Mouse (Mus musculus) hindbrain, embryonic 14.5 days (tissue): ENCODE results near the gene RPS10-NUDT3. TPM values are rescaled to one million over a fixed set of nuclear protein-coding genes. Genes with fewer than 3 reads are reported as not detected.

Source experiments
- ATAC-seq: fragments of 200-750 bp; cut with Nextera tagmentation; 2 replicates; pipeline ENCODE4 v1.8.0; 2017; ENCODE audit warnings: moderate number of reproducible peaks, mild to moderate bottlenecking, moderate TSS enrichment, moderate library complexity; ENCODE audit not compliant: low FRiP score
- DNase-seq: peaks from one replicate; pipeline ENCODE4 v3.0.0-alpha.2; 2015; ENCODE audit warnings: low spot score
- H3K27ac ChIP-seq: fragments of 300-500 bp; sonication (generic); 2 replicates; pipeline ENCODE4 v1.5.1; 2014; ENCODE audit warnings: mild to moderate bottlenecking, moderate library complexity
- H3K27me3 ChIP-seq: fragments of 300-500 bp; sonication (generic); 2 replicates; pipeline ENCODE4 v1.6.1; 2014; ENCODE audit warnings: mild to moderate bottlenecking, low read length, mixed read lengths; ENCODE audit not compliant: control insufficient read depth, insufficient read depth
- H3K36me3 ChIP-seq: fragments of 300-500 bp; sonication (generic); replicated peaks from 2 replicates; pipeline ENCODE4 v1.6.1; 2014; ENCODE audit not compliant: control insufficient read depth, insufficient read depth
- H3K4me1 ChIP-seq: fragments of 300-500 bp; sonication (generic); replicated peaks from 2 replicates; pipeline ENCODE4 v1.6.1; 2014; ENCODE audit warnings: antibody characterized with exemption, low read length, mixed read lengths; ENCODE audit not compliant: control insufficient read depth, insufficient read depth
- H3K4me2 ChIP-seq: fragments of 300-500 bp; sonication (generic); replicated peaks from 2 replicates; pipeline ENCODE4 v1.6.1; 2014; ENCODE audit warnings: mild to moderate bottlenecking, moderate library complexity
- H3K4me3 ChIP-seq: fragments of 300-500 bp; sonication (generic); replicated peaks from 2 replicates; pipeline ENCODE4 v1.5.1; 2014; ENCODE audit warnings: mild to moderate bottlenecking, low read length
- H3K9ac ChIP-seq: fragments of 300-500 bp; sonication (generic); 2 replicates; pipeline ENCODE4 v1.6.1; 2014
- H3K9me3 ChIP-seq: fragments of 300-500 bp; sonication (generic); 2 replicates; pipeline ENCODE4 v1.6.1; 2016; ENCODE audit warnings: low read length; ENCODE audit not compliant: control insufficient read depth
- WGBS: fragments of 180-500 bp; shearing (Covaris S2); extraction: QIAGEN DNeasy Blood & Tissue Kit; methylation state at CpG from one replicate; pipeline ENCODE4 v1.1.7; 2014; 5-methylcytosine and 5-hydroxymethylcytosine counted together
- polyA plus RNA-seq: library from polyadenylated mRNA; unstranded; fragments of >200 nt; fragmentation: Nextera tagmentation; extraction: Ambion mirVana; gene quantifications from 2 replicates; pipeline ENCODE4 v1.2.1, GENCODE M21; 2014

The RPS10-NUDT3 gene
- polyA plus RNA-seq, 1 experiment from 2014 or later, result not detected

DNA sequence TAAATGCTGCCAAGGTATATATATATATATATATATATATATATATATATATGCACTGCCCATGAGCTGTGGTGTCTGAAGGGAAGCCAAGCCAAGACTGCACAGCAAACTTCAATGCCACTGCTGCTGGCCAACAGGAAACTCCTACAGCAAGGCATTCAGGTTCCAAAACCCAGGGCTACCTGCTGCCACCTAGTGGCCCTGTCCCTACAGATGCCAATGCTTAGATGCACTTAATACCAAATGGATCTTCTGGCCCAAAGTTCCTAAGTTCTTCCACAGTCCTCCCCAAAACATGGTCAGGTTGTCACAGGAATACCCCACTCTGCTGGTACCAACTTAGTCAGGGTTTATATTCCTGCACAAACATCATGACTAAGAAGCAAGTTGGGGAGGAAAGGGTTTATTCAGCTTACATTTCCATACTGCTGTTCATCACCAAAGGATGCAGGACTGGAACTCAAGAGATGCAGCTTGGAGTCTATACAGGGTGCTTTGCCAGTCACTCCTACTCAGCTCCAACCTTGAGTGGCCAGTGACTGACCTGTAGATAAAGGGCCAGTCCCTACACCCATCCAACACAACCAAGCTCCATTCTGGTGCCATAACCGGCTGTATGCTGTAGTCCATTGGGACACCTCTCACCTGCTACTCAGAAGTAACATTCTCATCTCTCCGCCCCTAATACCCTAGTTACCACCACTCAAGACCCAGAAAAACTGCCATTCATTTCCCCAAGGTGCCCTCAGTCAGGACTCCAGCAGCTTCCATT lies 5.6 kb downstream of the RPS10-NUDT3 start:
- H3K9me3 ChIP-seq, result no peaks in the 10 kb centered on the region
- H3K27me3 ChIP-seq, result no peaks in the 10 kb centered on the region
- WGBS, result 61% methylated on average over 2 of the region's 2 CpGs
- DNase-seq, result peak; percentile 86
- ATAC-seq, result no peak
- no peak overlapping the region for H3K27ac ChIP-seq
- H3K4me3 ChIP-seq, result no peak overlapping the region
- H3K36me3 ChIP-seq, result peaks cover 47% of the 10 kb centered on the region
- no peak overlapping the region for H3K4me2 ChIP-seq
- H3K9ac ChIP-seq, result no peak overlapping the region
- peaks cover 11% of the 10 kb centered on the region; the same call in 1 of the 2 replicates for H3K4me1 ChIP-seq

DNA sequence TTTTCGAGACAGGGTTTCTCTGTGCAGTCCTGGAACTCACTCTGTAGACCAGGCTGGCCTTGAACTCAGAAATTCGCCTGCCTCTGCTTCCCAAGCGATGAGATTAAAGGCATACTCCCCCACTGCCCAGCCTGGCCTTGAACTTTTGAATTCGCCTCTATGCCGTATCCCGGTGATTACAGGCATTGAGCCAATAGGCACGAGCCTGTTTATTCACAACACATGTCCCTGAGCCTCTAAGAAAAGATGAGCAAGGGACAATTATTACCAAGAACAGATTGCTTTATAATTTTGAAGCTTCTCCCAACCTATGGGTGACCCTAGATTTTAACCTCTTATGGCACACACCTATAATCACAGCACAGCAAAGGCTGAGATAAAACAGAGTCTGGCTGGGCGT lies 6.6 kb downstream of the RPS10-NUDT3 start:
- WGBS, result 91% methylated on average over 8 of the region's 8 CpGs
- Histone ChIP-seq H3K9me3 (no peaks in the 10 kb centered on the region), H3K9ac (no peak overlapping the region), H3K4me3 (no peak overlapping the region), H3K4me2 (no peak overlapping the region), H3K27me3 (no peaks in the 10 kb centered on the region), H3K27ac (no peak overlapping the region), H3K4me1 (peaks cover 6% of the 10 kb centered on the region; the same call in 1 of the 2 replicates), H3K36me3 (peaks cover 40% of the 10 kb centered on the region)
- DNase-seq (no peak), ATAC-seq (no peak)

DNA sequence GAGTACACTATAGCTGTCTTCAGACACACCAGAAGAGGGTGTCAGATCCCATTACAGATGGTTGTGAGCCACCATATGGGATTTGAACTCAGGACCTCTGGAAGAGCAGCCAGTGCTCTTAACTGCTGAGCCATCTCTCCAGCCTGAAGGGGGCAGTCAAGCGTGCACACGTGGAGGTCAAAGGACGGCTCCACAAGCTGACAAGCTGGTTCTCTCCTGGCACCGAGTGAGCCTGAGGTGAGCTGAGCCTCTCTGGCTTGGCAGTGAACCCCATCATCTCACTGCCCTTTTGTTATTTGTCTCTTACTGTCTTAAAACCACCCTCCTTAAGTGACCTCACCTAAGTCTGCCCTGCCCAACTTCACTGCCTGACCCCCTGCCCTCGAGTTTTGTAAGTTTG lies 7.6 kb downstream of the RPS10-NUDT3 start:
- no peaks in the 10 kb centered on the region for H3K9me3 ChIP-seq
- no peak for DNase-seq
- H3K4me2 ChIP-seq, result no peak overlapping the region
- H3K4me3 ChIP-seq, result no peak overlapping the region
- H3K36me3 ChIP-seq, result peaks cover 30% of the 10 kb centered on the region
- H3K27ac ChIP-seq, result 0 out of 2 replicates have a peak overlapping the region, but pooled peaks have one; percentile 62
- H3K9ac ChIP-seq, result no peak overlapping the region
- no peaks in the 10 kb centered on the region for H3K27me3 ChIP-seq
- peaks cover 6% of the 10 kb centered on the region; the same call in 1 of the 2 replicates for H3K4me1 ChIP-seq
- no peak for ATAC-seq
- WGBS, result 46% methylated on average over 5 of the region's 5 CpGs

DNA sequence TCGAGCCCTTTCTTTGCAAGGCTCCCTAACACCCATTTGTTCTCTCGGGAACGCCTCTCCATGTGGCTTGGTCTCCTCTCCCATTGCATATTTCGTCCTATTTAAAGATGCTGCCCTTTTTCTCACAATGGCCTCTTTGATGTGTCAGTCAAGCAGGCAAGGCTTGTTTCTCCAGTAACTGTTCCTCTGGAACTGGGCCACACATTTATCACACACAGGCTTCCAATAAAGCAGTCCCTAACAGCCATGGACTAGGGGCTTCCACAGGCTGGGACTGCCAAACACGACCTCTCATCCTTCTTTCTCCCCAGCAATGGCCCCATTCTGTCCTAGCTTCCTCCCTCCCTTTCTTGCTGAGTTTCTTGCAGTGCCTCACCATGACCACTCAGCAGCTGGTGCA lies 8.3 kb downstream of the RPS10-NUDT3 start:
- 11% methylated on average over 5 of the region's 5 CpGs for WGBS
- Histone ChIP-seq H3K27ac (peak overlapping the region; percentile 62; the same call in 1 of the 2 replicates), H3K9me3 (no peaks in the 10 kb centered on the region), H3K4me3 (no peak overlapping the region), H3K9ac (no peak overlapping the region; the same call in 1 of the 2 replicates), H3K36me3 (peaks cover 23% of the 10 kb centered on the region), H3K27me3 (no peaks in the 10 kb centered on the region), H3K4me2 (no peak overlapping the region), H3K4me1 (peaks cover 6% of the 10 kb centered on the region; the same call in 1 of the 2 replicates)
- ATAC-seq (peak; percentile 46; the same call in 1 of the 2 replicates), DNase-seq (peak; percentile 53)

- H3K36me3 ChIP-seq, result peaks cover 12% of the 10 kb centered on the region
- peaks cover 13% of the 10 kb centered on the region for H3K4me1 ChIP-seq
- ATAC-seq (no peak), DNase-seq (no peak)
- H3K27me3 ChIP-seq, result no peaks in the 10 kb centered on the region
- H3K4me2 ChIP-seq, result no peak overlapping the region
- 40% methylated on average over 7 of the region's 7 CpGs for WGBS
- no peak overlapping the region for H3K9ac ChIP-seq
- no peaks in the 10 kb centered on the region for H3K9me3 ChIP-seq
- H3K4me3 ChIP-seq, result no peak overlapping the region
- no peak overlapping the region for H3K27ac ChIP-seq
These were observed 9.4 kb downstream of the RPS10-NUDT3 start for GRCm38 (mm10) chr17:27625455-27626251.

GRCm38 (mm10) chr17:27623360-27624326 lies 11.4 kb downstream of the RPS10-NUDT3 start, which contains the start of gene Nudt3:
TSS of gene Nudt3 (minus strand) at chr17:27623495.
- peaks cover 29% of the 10 kb centered on the region for H3K4me1 ChIP-seq
- H3K27me3 ChIP-seq, result no peaks in the 10 kb centered on the region
- H3K4me3 ChIP-seq, result peak within 1 kb of the TSS; percentile 82
- DNase-seq, result peak; percentile 95
- peak; percentile 89 for ATAC-seq
- peak within 1 kb of the TSS; percentile 100 for H3K9ac ChIP-seq
- H3K27ac ChIP-seq, result peak within 1 kb of the TSS; percentile 99
- 7% methylated on average over 85 of the region's 91 CpGs for WGBS
- peak within 1 kb of the TSS; percentile 91 for H3K4me2 ChIP-seq
- no peaks in the 10 kb centered on the region; the same call in 1 of the 2 replicates for H3K36me3 ChIP-seq
- H3K9me3 ChIP-seq, result no peaks in the 10 kb centered on the region

DNA sequence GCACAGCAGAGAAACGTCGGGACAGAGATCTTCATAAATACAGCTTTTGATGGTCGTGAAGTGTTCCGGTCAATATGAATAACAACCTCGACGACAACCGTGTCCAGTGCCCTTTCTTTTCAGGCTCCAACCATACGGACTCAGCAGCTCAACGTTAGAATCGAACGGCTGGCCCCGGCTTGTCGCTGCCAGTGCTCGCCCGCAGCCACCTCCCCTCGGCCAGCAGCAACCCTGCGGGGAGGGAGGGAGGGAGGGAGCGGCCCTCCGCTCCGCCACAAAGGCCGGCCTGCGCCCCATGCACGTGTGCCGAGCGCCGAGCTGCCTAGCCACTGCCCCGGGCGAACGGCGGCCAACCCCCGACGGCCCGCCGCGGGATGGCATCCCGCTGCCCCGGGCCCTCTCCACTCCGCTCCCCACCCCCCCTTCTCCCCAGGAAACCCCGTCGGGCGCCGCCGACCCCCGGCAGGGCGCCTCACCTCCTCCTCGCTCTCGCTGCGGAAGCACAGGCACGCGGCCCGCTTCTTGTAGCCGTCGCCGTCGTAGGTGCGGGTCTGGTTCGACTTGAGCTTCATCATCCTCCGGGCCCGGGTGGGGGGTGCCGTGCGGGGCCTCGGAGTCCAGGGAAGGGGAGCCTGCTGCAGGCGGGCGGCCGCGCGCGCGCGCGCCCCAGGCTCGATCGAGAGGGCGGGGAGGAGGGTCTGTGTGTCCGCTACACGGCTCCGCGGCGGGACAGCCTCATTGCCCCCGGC lies 12.2 kb downstream of the RPS10-NUDT3 start:
- peak overlapping the region; percentile 91 for H3K4me2 ChIP-seq
- DNase-seq, result peak; percentile 65
- under 1% methylated on average over 78 of the region's 80 CpGs for WGBS
- no peaks in the 10 kb centered on the region for H3K9me3 ChIP-seq
- H3K27ac ChIP-seq, result peak overlapping the region; percentile 99
- H3K4me1 ChIP-seq, result peaks cover 32% of the 10 kb centered on the region
- H3K4me3 ChIP-seq, result peak overlapping the region; percentile 82
- H3K9ac ChIP-seq, result peak overlapping the region; percentile 100
- no peaks in the 10 kb centered on the region; the same call in 1 of the 2 replicates for H3K36me3 ChIP-seq
- H3K27me3 ChIP-seq, result no peaks in the 10 kb centered on the region
- ATAC-seq, result peak; percentile 49
